Mouse (Mus musculus): ENCODE data around the gene Erc2.

- TF ChIP-seq CTCF (conservative IDR thresholded peaks at IDR 0.05; ENCODE audit: low read length) = no peak
- no peak for TF ChIP-seq NANOG (IDR thresholded peaks at IDR 0.05; ENCODE audit: borderline replicate concordance, low read length)
- no peak for TF ChIP-seq POU5F1 (IDR thresholded peaks at IDR 0.05; ENCODE audit: borderline replicate concordance, low read length)
Observed at GRCm38 (mm10) chr14:27721759-27722158, 99.5 kb downstream of the Erc2 start.

All from E14TG2a.4 (cell line).